7 mouse cellular contexts compared by ENCODE assay signal in the genomic region with DNA sequence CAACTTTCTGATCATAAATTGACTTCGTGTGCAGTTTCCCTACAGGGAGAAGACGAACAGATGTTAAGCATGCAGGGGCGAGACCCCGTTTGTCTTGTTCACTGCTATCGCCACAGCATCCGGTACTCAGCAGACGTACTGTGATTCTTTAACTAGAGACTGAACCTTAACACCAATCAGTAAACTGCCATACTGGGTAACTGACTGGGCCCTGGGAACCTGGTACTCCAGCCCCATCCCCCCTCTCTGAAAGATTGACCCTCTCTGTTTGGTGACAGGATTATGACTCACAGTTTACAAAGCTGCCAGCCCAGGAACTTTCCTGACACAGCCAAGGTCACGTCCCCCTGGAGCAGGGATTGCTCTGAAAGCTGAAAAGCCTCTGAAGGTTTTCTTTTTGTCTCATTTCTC. TPM values are rescaled to one million over a fixed set of nuclear protein-coding genes. Genes with fewer than 3 reads are reported as not detected.
DNase-seq lines count a peak whose midpoint lies in the region; ATAC-seq and TF ChIP-seq lines count a peak whose summit lies in the region.

No protein-coding gene starts in this region.

- H3K9me3 ChIP-seq in forebrain, postnatal 0 days (ENCODE audit: low read length) = no peaks in the 10 kb centered on the region
- no peaks in the 10 kb centered on the region for H3K9me3 ChIP-seq in hindbrain, embryonic 13.5 days
- no peaks in the 10 kb centered on the region for H3K9me3 ChIP-seq in neural tube, embryonic 11.5 days (ENCODE audit: control insufficient read depth, low read length)

- peak overlapping the region; percentile 19 for H3K4me3 ChIP-seq in brown adipose tissue, adult 24 weeks (ENCODE audit: insufficient read depth, low read depth, low read length)
- H3K4me3 ChIP-seq in forebrain, postnatal 0 days (ENCODE audit: low read depth, low read length) = no peak overlapping the region
- H3K4me3 ChIP-seq in hindbrain, embryonic 13.5 days = no peak overlapping the region
- no peak overlapping the region for H3K4me3 ChIP-seq in neural tube, embryonic 11.5 days (ENCODE audit: low read depth, low read length)

- no peaks in the 10 kb centered on the region for H3K4me1 ChIP-seq in brown adipose tissue, adult 24 weeks (ENCODE audit: control insufficient read depth, insufficient read depth, insufficient read length, low read length)
- no peaks in the 10 kb centered on the region for H3K4me1 ChIP-seq in forebrain, postnatal 0 days (ENCODE audit: insufficient read depth)
- H3K4me1 ChIP-seq in hindbrain, embryonic 13.5 days (replicated peaks) = peaks cover 11% of the 10 kb centered on the region
- H3K4me1 ChIP-seq in neural tube, embryonic 11.5 days (ENCODE audit: control insufficient read depth, insufficient read depth, low read length) = peaks cover 6% of the 10 kb centered on the region

- 0 out of 2 replicates have a peak overlapping the region, but pooled peaks have one; percentile 21 for H3K27ac ChIP-seq in brown adipose tissue, adult 24 weeks (replicated peaks; ENCODE audit: low read depth, low read length)
- no peak overlapping the region for H3K27ac ChIP-seq in forebrain, postnatal 0 days (ENCODE audit: low read depth, low read length)
- no peak overlapping the region for H3K27ac ChIP-seq in hindbrain, embryonic 13.5 days
- 0 out of 2 replicates have a peak overlapping the region, but pooled peaks have one; percentile 34 for H3K27ac ChIP-seq in neural tube, embryonic 11.5 days (ENCODE audit: low read depth, low read length)

- DNase-seq in forebrain, postnatal 0 days = no peak
- DNase-seq in liver = peak; percentile 31
- peak; percentile 43 for DNase-seq in neural tube, embryonic 11.5 days (ENCODE audit: low spot score)
- DNase-seq in thymus, postnatal 0 days (ENCODE audit: low spot score) = no peak
- DNase-seq in thymus, postnatal 25 days = no peak

- no peak for TF ChIP-seq CTCF in forebrain, postnatal 0 days (IDR thresholded peaks at IDR 0.05; ENCODE audit: low read depth)

- no peak for ATAC-seq in forebrain, postnatal 0 days
- no peak for ATAC-seq in hindbrain, embryonic 13.5 days (ENCODE audit: low FRiP score)
- ATAC-seq in neural tube, embryonic 11.5 days (ENCODE audit: insufficient read depth, low FRiP score, low TSS enrichment) = peak; percentile 45

- H3K27me3 ChIP-seq in forebrain, postnatal 0 days (ENCODE audit: insufficient read depth, low read length) = no peaks in the 10 kb centered on the region
- H3K27me3 ChIP-seq in hindbrain, embryonic 13.5 days = no peaks in the 10 kb centered on the region
- no peaks in the 10 kb centered on the region for H3K27me3 ChIP-seq in neural tube, embryonic 11.5 days (ENCODE audit: control insufficient read depth, insufficient read depth, low read length)

- no peaks in the 10 kb centered on the region for H3K36me3 ChIP-seq in forebrain, postnatal 0 days (ENCODE audit: insufficient read depth)
- no peaks in the 10 kb centered on the region for H3K36me3 ChIP-seq in hindbrain, embryonic 13.5 days
- no peaks in the 10 kb centered on the region for H3K36me3 ChIP-seq in neural tube, embryonic 11.5 days (ENCODE audit: control insufficient read depth, insufficient read depth, low read length)

- WGBS in forebrain, postnatal 0 days = 14% methylated on average over 8 of the region's 8 CpGs
- WGBS in hindbrain, embryonic 13.5 days = 19% methylated on average over 8 of the region's 8 CpGs
- 15% methylated on average over 8 of the region's 8 CpGs for WGBS in neural tube, embryonic 11.5 days

- peak overlapping the region; percentile 34 for H3K4me2 ChIP-seq in forebrain, postnatal 0 days (ENCODE audit: low read depth)
- peak overlapping the region; percentile 37 for H3K4me2 ChIP-seq in hindbrain, embryonic 13.5 days
- H3K4me2 ChIP-seq in neural tube, embryonic 11.5 days (ENCODE audit: low read depth) = peak overlapping the region; percentile 28; the same call in 1 of the 2 replicates

- no peak overlapping the region for H3K9ac ChIP-seq in forebrain, postnatal 0 days
- peak overlapping the region; percentile 19; the same call in 1 of the 2 replicates for H3K9ac ChIP-seq in hindbrain, embryonic 13.5 days
- no peak overlapping the region; the same call in 1 of the 2 replicates for H3K9ac ChIP-seq in neural tube, embryonic 11.5 days (ENCODE audit: low read length)

RNA-seq across cellular contexts. Expression of a gene that starts 42.1 kb away (rescaled TPM):
- polyA plus RNA-seq in brown adipose tissue, adult 24 weeks (2012; ENCODE audit: insufficient read depth, insufficient read length, missing spikeins) = not detected in 2 replicates
- 0.08 and 0.10 TPM in 2 replicates for total RNA-seq in forebrain, postnatal 0 days (2014; rRNA removed)
- polyA plus RNA-seq in forebrain, postnatal 0 days (2015; fragmentation: Nextera tagmentation; extraction: Ambion mirVana) = not detected in 2 replicates
- polyA plus RNA-seq in hindbrain, embryonic 13.5 days (2015; fragmentation: Nextera tagmentation; extraction: Ambion mirVana) = 0.09 and 0.17 TPM in 2 replicates
- not detected in 2 replicates for polyA plus RNA-seq in neural tube, embryonic 11.5 days (2014; fragmentation: Nextera tagmentation; extraction: Ambion mirVana)
- polyA plus RNA-seq in thymus, postnatal 0 days (2015; fragmentation: Nextera tagmentation; extraction: Ambion mirVana) = 0.04 TPM in 1 of 2 replicates, not detected in the other

Comparison
In these comparisons a context has a peak if more than half of its experiments do, and no peak if none do; other contexts are left out.
1. H3K27ac ChIP-seq: peak in brown adipose tissue, adult 24 weeks (single experiment) and neural tube, embryonic 11.5 days (single experiment); none in forebrain, postnatal 0 days (single experiment) and hindbrain, embryonic 13.5 days (single experiment).
2. DNase-seq: peak in liver (single experiment) and neural tube, embryonic 11.5 days (single experiment); none in forebrain, postnatal 0 days (single experiment), thymus, postnatal 0 days (single experiment) and thymus, postnatal 25 days (single experiment).
3. Peak in every context shown above with its lines, with median percentiles within 50 percentile points of each other: H3K4me2 ChIP-seq.